Mouse (Mus musculus) thymus, adult 2 months (tissue): ENCODE measurements around the gene Ttf2.

Experiments used
- CTCF ChIP-seq: fragments of 200-500 bp; IDR thresholded peaks from 2 replicates; pipeline ENCODE4 v1.5.1; 2012; ENCODE audit warnings: mild to moderate bottlenecking, control low read depth, low read length, moderate library complexity, borderline replicate concordance; ENCODE audit not compliant: control insufficient read depth, poor library complexity, insufficient read depth; ENCODE audit errors: extremely low read depth
- POLR2A ChIP-seq: fragments of 200-500 bp; IDR thresholded peaks from 2 replicates; pipeline ENCODE4 v1.6.1; 2012; ENCODE audit warnings: mild to moderate bottlenecking, low read length, control low read depth, moderate library complexity; ENCODE audit not compliant: control insufficient read depth, poor library complexity, insufficient read depth; ENCODE audit errors: extremely low read depth

DNA sequence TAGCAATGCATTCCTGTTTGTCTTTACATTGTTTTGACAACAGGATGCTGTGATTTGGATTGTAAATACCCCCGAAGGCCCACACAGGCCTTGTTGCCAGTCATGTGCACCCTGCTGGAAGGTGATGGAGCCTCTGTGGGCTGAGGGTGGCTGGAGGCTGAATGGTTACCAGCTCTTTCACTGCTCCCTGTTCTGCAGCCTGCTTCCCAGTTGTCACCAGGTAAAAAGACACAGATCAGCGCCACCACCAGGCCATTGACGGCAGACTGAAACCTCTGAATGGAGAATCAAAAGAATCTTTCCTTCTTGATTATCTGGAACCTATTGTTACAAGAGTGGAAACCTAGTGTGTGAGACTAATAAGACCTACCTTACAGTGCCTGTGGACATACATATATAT lies 62.5 kb downstream of the Ttf2 start:
- TF ChIP-seq POLR2A = no peak
- no peak for TF ChIP-seq CTCF
